Mouse (Mus musculus) lung, adult 2 months (tissue): ENCODE results near the gene Pde8a.

Source experiments
- CTCF ChIP-seq: fragments of 200-500 bp; IDR thresholded peaks from 2 replicates; pipeline ENCODE4 v1.5.1; 2011; ENCODE audit warnings: mild to moderate bottlenecking, low read length, control low read depth; ENCODE audit not compliant: insufficient read depth
- POLR2A ChIP-seq: fragments of 200-500 bp; IDR thresholded peaks from 2 replicates; pipeline ENCODE4 v1.6.1; 2011; ENCODE audit warnings: low read depth, mild to moderate bottlenecking, control low read depth, low read length, borderline replicate concordance; ENCODE audit errors: extremely low read depth

DNA sequence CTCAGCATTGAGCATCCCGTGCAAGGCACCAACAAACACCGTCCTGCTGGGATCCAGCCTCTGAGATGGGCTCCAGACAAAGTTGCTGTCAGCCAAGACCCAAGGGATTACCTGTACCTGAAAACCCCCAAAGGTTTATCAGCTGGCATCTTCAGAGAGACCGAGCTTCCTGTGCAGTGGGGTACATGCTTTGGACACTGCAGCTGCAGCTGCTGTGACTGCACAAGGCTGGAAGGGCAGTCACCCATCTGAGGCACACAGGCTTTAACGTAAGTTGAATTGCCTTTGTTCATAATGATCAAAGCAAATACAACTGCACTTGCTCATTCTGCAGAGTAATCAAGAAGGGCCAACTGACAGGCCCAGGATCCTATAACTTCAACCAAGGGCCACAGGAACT, 138.4 kb downstream of the Pde8a start:
- no peak for TF ChIP-seq CTCF
- no peak for TF ChIP-seq POLR2A
